Comparison of ENCODE assay signal across 15 mouse cellular contexts in the genomic region with DNA sequence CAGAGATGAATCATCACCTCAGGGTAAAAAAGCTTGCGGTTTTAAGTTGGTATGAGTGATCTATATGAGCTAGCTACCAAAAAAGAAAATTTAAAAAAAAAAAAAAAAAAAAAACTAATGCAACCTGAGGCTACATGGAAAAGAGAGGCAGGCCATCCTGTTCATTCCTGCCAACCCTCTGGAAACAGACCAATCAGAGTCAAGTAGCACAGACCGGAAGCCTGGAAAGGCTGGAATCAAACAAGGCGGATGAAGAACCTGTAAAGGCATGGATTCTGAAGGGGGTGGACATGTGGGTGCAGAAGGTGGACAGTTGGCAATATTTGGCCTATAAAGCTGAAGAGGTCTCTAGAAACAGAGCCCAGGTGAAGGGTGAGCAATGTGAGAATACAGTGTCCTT. TPM values are rescaled to one million over a fixed set of nuclear protein-coding genes. Genes with fewer than 3 reads are reported as not detected.
"Had no signal": no experiment of that assay in that cellular context is flagged by ENCODE, and none has a peak within 500 bp of the region (broad histone marks: within the 10 kb centered on the region; RNA-seq: fewer than 3 reads in every experiment).

No protein-coding gene starts in this region.

- H3K9ac ChIP-seq: liver, embryonic 14.5 days; lung, embryonic 14.5 days; midbrain, embryonic 13.5 days; neural tube, embryonic 12.5 days; stomach, embryonic 15.5 days had no signal

- H3K4me3 ChIP-seq: megakaryocyte, embryonic 14.5 days; midbrain, embryonic 13.5 days; neural tube, embryonic 12.5 days; stomach, embryonic 15.5 days had no signal

- H3K9me3 ChIP-seq: megakaryocyte, embryonic 14.5 days; midbrain, embryonic 13.5 days; neural tube, embryonic 12.5 days; stomach, embryonic 15.5 days had no signal

- H3K27me3 ChIP-seq: midbrain, embryonic 13.5 days had no signal

- H3K27ac ChIP-seq: liver, embryonic 14.5 days; macrophage; neural tube, embryonic 12.5 days; stomach, embryonic 15.5 days; stomach, postnatal 0 days had no signal

- ATAC-seq: midbrain, embryonic 13.5 days had no signal

- H3K4me2 ChIP-seq: lung, embryonic 14.5 days; midbrain, embryonic 11.5 days; stomach, embryonic 15.5 days had no signal

- H3K36me3 ChIP-seq: neural tube, embryonic 12.5 days; stomach, embryonic 15.5 days had no signal

RNA-seq across cellular contexts. Expression of a gene that starts 24.0 kb away (rescaled TPM):
- total RNA-seq: midbrain, postnatal 0 days; monocyte, adult 5-6 weeks had no signal
- polyA plus RNA-seq: spleen, adult 2 months; thymus, adult 2 months; urinary bladder, adult 2 months had no signal

RNA-seq across cellular contexts. Expression of a gene that starts 29.0 kb away (rescaled TPM):
- total RNA-seq: monocyte, adult 5-6 weeks; neutrophil, adult 5-6 weeks had no signal
- polyA plus RNA-seq: macrophage had no signal
